Mouse (Mus musculus): ENCODE results near the gene Fgf12. TPM values are rescaled to one million over a fixed set of nuclear protein-coding genes. Genes with fewer than 3 reads are reported as not detected.

Gene Fgf12
- polyA plus RNA-seq, 1 experiment from 2014 or later = 6.7 TPM

GRCm38 (mm10) chr16:28593075-28593915 lies 159.6 kb downstream of the Fgf12 start:
- 30% methylated on average over 26 of the region's 26 CpGs for WGBS

DNA sequence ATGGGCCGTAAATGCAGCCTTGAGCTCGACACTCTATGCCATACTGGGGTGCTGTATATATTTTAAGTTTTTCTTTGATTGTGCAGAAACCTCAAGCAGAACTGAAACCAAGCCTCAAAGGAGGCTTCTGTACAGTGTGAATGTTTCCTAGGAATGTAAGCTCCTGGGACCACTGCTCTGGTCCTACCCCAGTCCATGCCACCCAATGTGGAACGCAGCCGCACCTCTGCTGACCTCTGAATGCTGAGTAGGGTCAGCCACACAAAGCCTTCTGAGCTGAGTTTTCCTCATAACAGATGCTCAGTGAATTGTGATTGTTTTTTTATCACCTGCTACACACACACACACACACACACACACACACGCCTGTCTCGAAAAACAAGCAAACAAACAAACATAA lies 160.4 kb downstream of the Fgf12 start:
- DNase-seq (ENCODE audit: low spot score) = no peak
- 94% methylated on average over 6 of the region's 6 CpGs for WGBS
- no peak overlapping the region for H3K9ac ChIP-seq (ENCODE audit: low read depth, low read length)
- no peaks in the 10 kb centered on the region for H3K27me3 ChIP-seq (ENCODE audit: control insufficient read depth, insufficient read depth, low read length)
- H3K27ac ChIP-seq (ENCODE audit: low read depth, low read length) = no peak overlapping the region
- H3K4me2 ChIP-seq (replicated peaks; ENCODE audit: low read depth, low read length) = no peak overlapping the region
- H3K4me1 ChIP-seq (replicated peaks; ENCODE audit: control insufficient read depth, insufficient read depth, low read length) = no peaks in the 10 kb centered on the region
- no peaks in the 10 kb centered on the region for H3K36me3 ChIP-seq (ENCODE audit: control insufficient read depth, insufficient read depth, low read length)
- ATAC-seq (ENCODE audit: low FRiP score) = no peak
- H3K4me3 ChIP-seq (ENCODE audit: low read depth, low read length) = no peak overlapping the region
- H3K9me3 ChIP-seq (ENCODE audit: control insufficient read depth, low read length) = no peaks in the 10 kb centered on the region

More at GRCm38 (mm10) chr16:28593075-28593915, 159.6 kb downstream of the Fgf12 start:
- H3K4me2 ChIP-seq (replicated peaks; ENCODE audit: low read depth, low read length) = peak overlapping the region; percentile 29; the same call in 1 of the 2 replicates
- H3K4me3 ChIP-seq (ENCODE audit: low read depth, low read length) = no peak overlapping the region
- no peak overlapping the region for H3K9ac ChIP-seq (ENCODE audit: low read depth, low read length)
- ATAC-seq (ENCODE audit: low FRiP score) (peak; percentile 67), DNase-seq (ENCODE audit: low spot score) (peak; percentile 88)
- no peak overlapping the region for H3K27ac ChIP-seq (ENCODE audit: low read depth, low read length)
- H3K27me3 ChIP-seq (ENCODE audit: control insufficient read depth, insufficient read depth, low read length) = no peaks in the 10 kb centered on the region
- no peaks in the 10 kb centered on the region for H3K9me3 ChIP-seq (ENCODE audit: control insufficient read depth, low read length)
- no peaks in the 10 kb centered on the region for H3K4me1 ChIP-seq (replicated peaks; ENCODE audit: control insufficient read depth, insufficient read depth, low read length)
- H3K36me3 ChIP-seq (ENCODE audit: control insufficient read depth, insufficient read depth, low read length) = no peaks in the 10 kb centered on the region

DNA sequence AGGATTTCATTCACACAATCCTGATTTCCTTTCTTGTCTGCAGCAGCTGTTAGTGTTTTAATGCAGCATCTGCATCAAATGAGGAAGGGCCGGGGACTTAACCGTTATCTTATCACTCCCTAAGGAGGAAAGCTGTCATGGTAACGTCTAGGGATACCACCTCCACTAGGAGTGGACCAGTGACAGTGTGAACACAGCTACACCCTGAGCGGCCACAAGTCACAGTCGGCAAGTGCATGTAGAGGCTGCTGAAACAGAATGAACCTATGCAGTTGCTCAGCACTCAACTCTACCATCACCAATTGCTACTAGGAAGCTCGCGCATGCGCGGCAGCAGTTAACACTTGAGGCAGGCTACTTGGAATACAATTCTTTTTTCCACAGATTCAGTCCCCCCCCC lies 161.3 kb downstream of the Fgf12 start:
- H3K36me3 ChIP-seq (ENCODE audit: control insufficient read depth, insufficient read depth, low read length) = no peaks in the 10 kb centered on the region
- DNase-seq (ENCODE audit: low spot score) (no peak), ATAC-seq (ENCODE audit: low FRiP score) (no peak)
- no peaks in the 10 kb centered on the region for H3K9me3 ChIP-seq (ENCODE audit: control insufficient read depth, low read length)
- no peak overlapping the region for H3K4me3 ChIP-seq (ENCODE audit: low read depth, low read length)
- H3K9ac ChIP-seq (ENCODE audit: low read depth, low read length) = no peak overlapping the region
- H3K4me1 ChIP-seq (replicated peaks; ENCODE audit: control insufficient read depth, insufficient read depth, low read length) = no peaks in the 10 kb centered on the region
- no peak overlapping the region for H3K4me2 ChIP-seq (replicated peaks; ENCODE audit: low read depth, low read length)
- 74% methylated on average over 9 of the region's 9 CpGs for WGBS
- H3K27ac ChIP-seq (ENCODE audit: low read depth, low read length) = no peak overlapping the region
- H3K27me3 ChIP-seq (ENCODE audit: control insufficient read depth, insufficient read depth, low read length) = no peaks in the 10 kb centered on the region

GRCm38 (mm10) chr16:28572212-28572611 lies 180.7 kb downstream of the Fgf12 start:
- Histone ChIP-seq H3K4me2 (replicated peaks; ENCODE audit: low read depth, low read length) (no peak overlapping the region), H3K27me3 (ENCODE audit: control insufficient read depth, insufficient read depth, low read length) (no peaks in the 10 kb centered on the region), H3K4me3 (ENCODE audit: low read depth, low read length) (no peak overlapping the region), H3K4me1 (replicated peaks; ENCODE audit: control insufficient read depth, insufficient read depth, low read length) (no peaks in the 10 kb centered on the region), H3K36me3 (ENCODE audit: control insufficient read depth, insufficient read depth, low read length) (no peaks in the 10 kb centered on the region), H3K9ac (ENCODE audit: low read depth, low read length) (no peak overlapping the region), H3K9me3 (ENCODE audit: control insufficient read depth, low read length) (no peaks in the 10 kb centered on the region), H3K27ac (ENCODE audit: low read depth, low read length) (no peak overlapping the region)
- WGBS = 70% methylated on average over 3 of the region's 3 CpGs
- DNase-seq (ENCODE audit: low spot score) = no peak
- ATAC-seq (ENCODE audit: low FRiP score) = no peak

DNA sequence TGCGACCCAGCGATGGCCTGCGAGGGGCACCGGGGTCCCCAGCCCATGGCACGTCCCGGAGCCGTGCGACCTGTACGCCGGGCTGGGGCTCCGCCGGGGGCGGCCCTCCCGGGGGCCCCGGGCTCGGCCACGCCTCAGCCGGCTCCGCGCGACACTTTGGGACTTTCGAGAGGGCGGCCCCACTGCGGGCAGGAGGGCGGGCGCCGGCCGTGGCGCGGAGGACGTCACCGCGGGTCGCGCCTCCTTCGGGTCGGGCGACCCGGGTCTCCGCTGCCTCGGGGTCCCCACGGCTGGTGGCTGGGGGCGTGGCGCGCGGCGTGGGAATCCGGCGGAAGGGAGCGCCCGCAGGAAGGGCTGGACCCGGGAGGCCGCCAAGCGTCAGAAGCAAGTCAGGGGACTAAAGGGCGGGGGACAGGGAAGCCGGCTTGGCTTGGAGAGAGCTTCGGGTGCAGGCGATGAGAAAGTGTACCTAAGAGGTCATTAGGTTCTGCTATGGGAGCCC lies 188.1 kb downstream of the Fgf12 start:
- ATAC-seq (ENCODE audit: low FRiP score) (peak; percentile 88), DNase-seq (ENCODE audit: low spot score) (peak; percentile 52)
- Histone ChIP-seq H3K4me1 (replicated peaks; ENCODE audit: control insufficient read depth, insufficient read depth, low read length) (no peaks in the 10 kb centered on the region), H3K4me2 (replicated peaks; ENCODE audit: low read depth, low read length) (peak overlapping the region; percentile 99), H3K9me3 (ENCODE audit: control insufficient read depth, low read length) (no peaks in the 10 kb centered on the region), H3K9ac (ENCODE audit: low read depth, low read length) (peak overlapping the region; percentile 33; the same call in 1 of the 2 replicates), H3K27ac (ENCODE audit: low read depth, low read length) (no peak overlapping the region), H3K27me3 (ENCODE audit: control insufficient read depth, insufficient read depth, low read length) (peaks cover 11% of the 10 kb centered on the region), H3K4me3 (ENCODE audit: low read depth, low read length) (peak overlapping the region; percentile 71), H3K36me3 (ENCODE audit: control insufficient read depth, insufficient read depth, low read length) (no peaks in the 10 kb centered on the region)
- under 1% methylated on average over 53 of the region's 58 CpGs for WGBS

- peak; percentile 80 for DNase-seq (ENCODE audit: low spot score)
- ATAC-seq (ENCODE audit: low FRiP score) = peak; percentile 79
- Histone ChIP-seq H3K9me3 (ENCODE audit: control insufficient read depth, low read length) (no peaks in the 10 kb centered on the region), H3K36me3 (ENCODE audit: control insufficient read depth, insufficient read depth, low read length) (no peaks in the 10 kb centered on the region), H3K4me1 (replicated peaks; ENCODE audit: control insufficient read depth, insufficient read depth, low read length) (no peaks in the 10 kb centered on the region), H3K27ac (ENCODE audit: low read depth, low read length) (no peak overlapping the region; the same call in 1 of the 2 replicates), H3K4me3 (ENCODE audit: low read depth, low read length) (peak overlapping the region; percentile 71), H3K9ac (ENCODE audit: low read depth, low read length) (peak overlapping the region; percentile 33; the same call in 1 of the 2 replicates), H3K4me2 (replicated peaks; ENCODE audit: low read depth, low read length) (peak overlapping the region; percentile 99), H3K27me3 (ENCODE audit: control insufficient read depth, insufficient read depth, low read length) (peaks cover 11% of the 10 kb centered on the region)
- 0% methylated on average over 44 of the region's 45 CpGs for WGBS
These were observed 188.7 kb downstream of the Fgf12 start for GRCm38 (mm10) chr16:28564075-28564715.

- no peak overlapping the region for H3K4me2 ChIP-seq (replicated peaks; ENCODE audit: low read depth, low read length)
- no peak overlapping the region for H3K9ac ChIP-seq (ENCODE audit: low read depth, low read length)
- peaks cover 11% of the 10 kb centered on the region for H3K27me3 ChIP-seq (ENCODE audit: control insufficient read depth, insufficient read depth, low read length)
- ATAC-seq (ENCODE audit: low FRiP score) (no peak), DNase-seq (ENCODE audit: low spot score) (no peak)
- H3K4me3 ChIP-seq (ENCODE audit: low read depth, low read length) = no peak overlapping the region
- H3K36me3 ChIP-seq (ENCODE audit: control insufficient read depth, insufficient read depth, low read length) = no peaks in the 10 kb centered on the region
- 78% methylated on average over 6 of the region's 6 CpGs for WGBS
- no peak overlapping the region for H3K27ac ChIP-seq (ENCODE audit: low read depth, low read length)
- no peaks in the 10 kb centered on the region for H3K4me1 ChIP-seq (replicated peaks; ENCODE audit: control insufficient read depth, insufficient read depth, low read length)
- H3K9me3 ChIP-seq (ENCODE audit: control insufficient read depth, low read length) = no peaks in the 10 kb centered on the region
These were observed 190.0 kb downstream of the Fgf12 start for GRCm38 (mm10) chr16:28562847-28563246.

GRCm38 (mm10) chr16:28555219-28555618 lies 197.6 kb downstream of the Fgf12 start:
- H3K27ac ChIP-seq (ENCODE audit: low read depth, low read length) = no peak overlapping the region
- ATAC-seq (ENCODE audit: low FRiP score) (no peak), DNase-seq (ENCODE audit: low spot score) (no peak)
- no peak overlapping the region for H3K4me3 ChIP-seq (ENCODE audit: low read depth, low read length)
- no peak overlapping the region for H3K4me2 ChIP-seq (replicated peaks; ENCODE audit: low read depth, low read length)
- no peaks in the 10 kb centered on the region for H3K4me1 ChIP-seq (replicated peaks; ENCODE audit: control insufficient read depth, insufficient read depth, low read length)
- no peaks in the 10 kb centered on the region for H3K9me3 ChIP-seq (ENCODE audit: control insufficient read depth, low read length)
- no peaks in the 10 kb centered on the region for H3K36me3 ChIP-seq (ENCODE audit: control insufficient read depth, insufficient read depth, low read length)
- no peak overlapping the region for H3K9ac ChIP-seq (ENCODE audit: low read depth, low read length)
- H3K27me3 ChIP-seq (ENCODE audit: control insufficient read depth, insufficient read depth, low read length) = no peaks in the 10 kb centered on the region
- WGBS = 84% methylated on average over 10 of the region's 10 CpGs

All from hindbrain, embryonic 11.5 days (tissue).